Mouse (Mus musculus) MEL (cell line): ENCODE data around the gene Ak1.

Experiments used
- CTCF ChIP-seq, 3 experiments: IDR thresholded peaks in 2 of 3; conservative IDR thresholded peaks in 1 of 3; 2 replicates each; pipeline ENCODE4 v1.5.1; 2011 to 2012; ENCODE audit warnings: low read length in 3 of 3, low read depth in 2 of 3, mild to moderate bottlenecking in 2 of 3, improper control_type of control experiment in 1 of 3, inconsistent platforms in 1 of 3, mixed read lengths in 1 of 3, moderate library complexity in 1 of 3; ENCODE audit not compliant: control insufficient read depth in 1 of 3, insufficient read depth in 1 of 3, poor library complexity in 1 of 3, severe bottlenecking in 1 of 3
- KAT2A ChIP-seq: conservative IDR thresholded peaks from 2 replicates; pipeline ENCODE4 v1.6.1; 2012; ENCODE audit warnings: low read depth, low read length, improper control_type of control experiment, inconsistent platforms
- NELFE ChIP-seq: IDR thresholded peaks from 2 replicates; pipeline ENCODE4 v1.6.1; 2011; ENCODE audit warnings: low read depth, low read length, improper control_type of control experiment
- POLR2A ChIP-seq, 2 experiments: IDR thresholded peaks; 2 replicates each; pipeline ENCODE4 v1.6.1; 2011 to 2012; ENCODE audit warnings: low read length in 2 of 2, mild to moderate bottlenecking in 2 of 2, control low read depth in 1 of 2, improper control_type of control experiment in 1 of 2, low read depth in 1 of 2, moderate library complexity in 1 of 2; ENCODE audit not compliant: control insufficient read depth in 1 of 2, insufficient read depth in 1 of 2, poor library complexity in 1 of 2
- RAD21 ChIP-seq: IDR thresholded peaks from 2 replicates; pipeline ENCODE4 v1.6.1; 2011; ENCODE audit warnings: mild to moderate bottlenecking, low read depth, low read length, improper control_type of control experiment
- ZMIZ1 ChIP-seq: IDR thresholded peaks from 2 replicates; pipeline ENCODE4 v1.6.1; 2012; ENCODE audit warnings: low read depth, mild to moderate bottlenecking, inconsistent platforms, low read length, improper control_type of control experiment, moderate library complexity

GRCm38 (mm10) chr2:32683701-32684100 lies 62.1 kb downstream of the Ak1 start:
- TF ChIP-seq CTCF (IDR thresholded peaks at IDR 0.05 in 2 of 3, conservative IDR thresholded peaks at IDR 0.05 in 1 of 3; ENCODE audit: control insufficient read depth in 1 of 3, insufficient read depth in 1 of 3, low read depth in 2 of 3, low read length in 3 of 3, poor library complexity in 1 of 3, severe bottlenecking in 1 of 3) (no peak), RAD21 (no peak), ZMIZ1 (no peak), KAT2A (no peak), POLR2A (IDR thresholded peaks at IDR 0.05; ENCODE audit: control insufficient read depth in 1 of 2, insufficient read depth in 1 of 2, low read depth in 1 of 2, low read length in 2 of 2, poor library complexity in 1 of 2) (no peak), NELFE (no peak)
